Mouse (Mus musculus) spleen, postnatal 14 days (tissue): Measurements from ENCODE around the gene Acss1.
A peak's percentile ranks its signal among the peaks of the same experiment; 100 is the strongest.

Source experiments
- DNase-seq, 2 experiments: peaks; one replicate each; pipeline ENCODE4 v3.0.0; 2021 to 2022; ENCODE audit warnings: low spot score in 2 of 2

The Acss1 gene

GRCm38 (mm10) chr2:150643166-150643565 is 25.1 kb downstream of the Acss1 start:
- DNase-seq: no peak

GRCm38 (mm10) chr2:150638370-150638733 is 29.9 kb downstream of the Acss1 start:
- DNase-seq: no peak

GRCm38 (mm10) chr2:150637702-150638369 is 30.5 kb downstream of the Acss1 start:
- DNase-seq: no peak

- DNase-seq: no peak
These were observed 32.3 kb downstream of the Acss1 start for GRCm38 (mm10) chr2:150635877-150636446.

GRCm38 (mm10) chr2:150629255-150629654 is 39.0 kb downstream of the Acss1 start:
- DNase-seq: no peak

- no peak for DNase-seq
These were observed 41.2 kb downstream of the Acss1 start for GRCm38 (mm10) chr2:150627140-150627539.

- no peak for DNase-seq
These were observed 43.4 kb downstream of the Acss1 start for GRCm38 (mm10) chr2:150624926-150625325.

GRCm38 (mm10) chr2:150623957-150624356 is 44.3 kb downstream of the Acss1 start:
- DNase-seq: no peak

- no peak for DNase-seq
These were observed 46.6 kb downstream of the Acss1 start for GRCm38 (mm10) chr2:150621698-150622097.

GRCm38 (mm10) chr2:150610097-150610496 is 58.2 kb downstream of the Acss1 start:
- DNase-seq: no peak

- peak in 1 of 2 experiments; percentile 49 for DNase-seq
These were observed 59.3 kb downstream of the Acss1 start for GRCm38 (mm10) chr2:150608872-150609560.

- peak; percentile 89 to 95 for DNase-seq
These were observed 60.1 kb downstream of the Acss1 start, which contains the start of gene Apmap for GRCm38 (mm10) chr2:150608087-150608799. Gene Apmap, minus strand, starts transcription at chr2:150608567.

- no peak for DNase-seq
These were observed 61.2 kb downstream of the Acss1 start for GRCm38 (mm10) chr2:150607086-150607485.

- no peak for DNase-seq
These were observed 63.5 kb downstream of the Acss1 start for GRCm38 (mm10) chr2:150604802-150605201.

- DNase-seq: no peak
These were observed 66.1 kb downstream of the Acss1 start for GRCm38 (mm10) chr2:150602166-150602565.

GRCm38 (mm10) chr2:150600263-150600662 is 68.0 kb downstream of the Acss1 start:
- DNase-seq: no peak

GRCm38 (mm10) chr2:150595411-150596190 is 72.7 kb downstream of the Acss1 start:
- no peak for DNase-seq

- no peak for DNase-seq
These were observed 79.2 kb downstream of the Acss1 start for GRCm38 (mm10) chr2:150589076-150589475.

- DNase-seq: no peak
These were observed 88.7 kb downstream of the Acss1 start for GRCm38 (mm10) chr2:150579628-150580027.

GRCm38 (mm10) chr2:150578603-150579002 is 89.7 kb downstream of the Acss1 start:
- DNase-seq: no peak

- DNase-seq: no peak
These were observed 92.0 kb downstream of the Acss1 start for GRCm38 (mm10) chr2:150576256-150576655.

- DNase-seq: no peak
These were observed 95.8 kb downstream of the Acss1 start for GRCm38 (mm10) chr2:150572463-150572862.
